Mouse (Mus musculus) bone marrow, adult 2 months (tissue): Measurements from ENCODE around the gene Eef1e1. TPM values are rescaled to one million over a fixed set of nuclear protein-coding genes. Genes with fewer than 3 reads are reported as not detected.
"Not testable (repeated sequence)": the region's sequence is repeated elsewhere in the genome, so short reads cannot be mapped to it uniquely, and the experiment has no call there.

ENCODE experiments used
- H3K27ac ChIP-seq: fragments of 200-500 bp; 2 replicates; pipeline ENCODE4 v1.5.1; 2012; ENCODE audit warnings: low read depth, mild to moderate bottlenecking, control low read depth, inconsistent platforms, low read length; ENCODE audit not compliant: control insufficient read depth, poor library complexity, insufficient read depth
- H3K4me1 ChIP-seq: fragments of 200-500 bp; 2 replicates; pipeline ENCODE4 v1.6.1; 2011; ENCODE audit warnings: low read length; ENCODE audit not compliant: control insufficient read depth, insufficient read depth
- H3K4me3 ChIP-seq: fragments of 200-500 bp; replicated peaks from 2 replicates; pipeline ENCODE3; 2011; ENCODE audit warnings: mild to moderate bottlenecking, low read depth, low read length, control low read depth; ENCODE audit not compliant: control insufficient read depth
- CTCF ChIP-seq: fragments of 200-500 bp; IDR thresholded peaks from 2 replicates; pipeline ENCODE4 v1.5.1; 2011; ENCODE audit warnings: low read length, control low read depth; ENCODE audit not compliant: control insufficient read depth, insufficient read depth
- POLR2A ChIP-seq: fragments of 200-500 bp; IDR thresholded peaks from 2 replicates; pipeline ENCODE4 v1.6.1; 2011; ENCODE audit warnings: low read depth, mild to moderate bottlenecking, control low read depth, low read length, borderline replicate concordance; ENCODE audit not compliant: control insufficient read depth
- WGBS: fragments of 180-500 bp; shearing (Covaris S2); methylation state at CpG from one replicate; pipeline ENCODE4 v1.1.7; 2018; 5-methylcytosine and 5-hydroxymethylcytosine counted together
- polyA plus RNA-seq: library from polyadenylated mRNA; stranded (reverse); fragments of >200 nt; gene quantifications from 2 replicates; pipeline ENCODE4 v1.2.4, GENCODE M21; 2011; ENCODE audit warnings: low replicate concordance; ENCODE audit not compliant: missing spikeins, insufficient read depth, insufficient read length

Gene Eef1e1
- polyA plus RNA-seq, 1 experiment = 25.1 TPM

DNA sequence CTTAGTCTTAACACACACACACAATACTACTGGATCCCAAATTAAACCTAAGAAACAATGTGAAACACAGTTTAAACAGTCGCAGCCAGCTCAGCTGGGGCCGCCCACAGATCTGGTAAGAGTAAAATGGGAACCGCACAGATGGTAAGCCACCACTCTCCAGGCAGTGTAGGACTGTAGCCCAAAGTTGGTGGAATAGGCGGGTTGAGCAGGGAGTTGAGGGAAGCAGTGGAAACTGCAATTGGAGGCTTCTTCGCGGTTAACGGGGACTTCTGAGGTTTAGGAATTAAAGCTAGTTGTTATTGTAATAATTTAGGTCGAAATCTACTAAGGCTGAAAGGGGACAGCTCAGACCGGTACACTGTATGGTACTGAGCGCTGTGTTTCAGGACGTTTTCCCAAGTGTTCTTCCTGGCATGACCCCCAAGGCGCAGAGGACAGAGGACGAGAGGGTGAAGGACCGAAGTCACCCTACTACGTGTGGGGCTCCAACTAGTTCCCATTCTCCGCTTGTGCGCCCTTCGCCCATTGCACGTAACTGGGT is 24.5 kb downstream of the Eef1e1 start:
- WGBS = under 1% methylated on average over 19 of the region's 19 CpGs
- TF ChIP-seq POLR2A (no peak), CTCF (no peak)
- Histone ChIP-seq H3K4me3 (peak overlapping the region; percentile 67), H3K27ac (peak overlapping the region; percentile 89), H3K4me1 (no peaks in the 10 kb centered on the region; the same call in 1 of the 2 replicates)

DNA sequence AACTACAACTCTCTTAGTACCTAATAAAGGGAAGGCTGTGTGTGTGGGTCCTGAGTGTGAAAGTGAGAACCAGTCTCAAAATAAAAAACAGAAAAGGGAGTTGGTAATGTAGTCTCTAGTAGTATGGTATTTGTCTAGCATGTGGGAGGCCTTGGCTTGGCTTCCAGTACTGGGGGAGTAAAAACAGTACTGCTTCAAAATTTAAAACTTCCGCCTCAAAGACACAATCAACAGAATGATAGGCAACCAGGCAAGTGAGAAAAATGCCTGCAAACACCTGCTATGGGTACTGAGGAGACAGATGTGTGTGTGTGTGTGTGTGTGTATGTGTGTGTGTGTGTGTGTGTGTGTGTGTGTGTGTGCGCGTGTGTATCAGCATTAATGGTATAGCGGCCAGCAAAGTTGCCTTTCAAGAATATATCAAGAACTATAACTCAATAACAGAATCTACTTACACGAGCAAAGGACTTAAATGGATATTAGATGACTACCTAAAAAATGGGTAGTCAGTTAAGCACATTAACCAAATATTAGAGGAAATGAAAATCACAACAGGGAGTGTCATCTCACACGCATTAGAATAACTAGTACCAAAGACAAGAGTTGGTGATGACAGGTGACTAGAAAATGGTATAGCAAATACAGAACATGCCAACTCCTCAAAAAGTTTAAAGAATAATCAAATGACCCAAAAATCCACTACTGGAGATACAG is 25.4 kb downstream of the Eef1e1 start:
- WGBS = 76% methylated on average over 6 of the region's 6 CpGs
- Histone ChIP-seq H3K4me3 (no peak overlapping the region), H3K27ac (0 out of 2 replicates have a peak overlapping the region, but pooled peaks have one; percentile 41), H3K4me1 (no peaks in the 10 kb centered on the region; the same call in 1 of the 2 replicates)
- TF ChIP-seq POLR2A (no peak), CTCF (no peak)

DNA sequence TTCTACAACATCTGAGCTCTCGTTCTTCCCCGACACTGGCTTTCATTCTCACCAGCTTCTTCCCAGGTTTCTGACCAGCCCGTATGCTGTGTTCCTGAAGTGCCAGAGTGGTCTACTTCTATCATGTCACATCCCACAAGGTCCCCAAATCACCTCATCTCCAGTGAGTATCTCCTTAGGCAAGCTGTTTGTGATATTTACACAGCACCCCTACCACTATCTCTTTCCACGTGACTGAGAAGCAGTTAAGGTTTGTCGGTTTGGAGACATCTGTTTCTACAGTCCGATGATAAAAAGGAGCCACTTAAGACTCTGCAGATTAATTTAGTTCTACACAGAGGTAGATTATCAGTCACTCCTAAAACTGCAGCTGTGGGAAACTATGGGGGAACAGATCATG is 26.3 kb downstream of the Eef1e1 start:
- no peaks in the 10 kb centered on the region; the same call in 1 of the 2 replicates for H3K4me1 ChIP-seq
- WGBS = 60% methylated on average over 6 of the region's 6 CpGs
- TF ChIP-seq CTCF (no peak), POLR2A (no peak)
- no peak overlapping the region for H3K4me3 ChIP-seq
- H3K27ac ChIP-seq = peak overlapping the region; percentile 19; the same call in 1 of the 2 replicates

DNA sequence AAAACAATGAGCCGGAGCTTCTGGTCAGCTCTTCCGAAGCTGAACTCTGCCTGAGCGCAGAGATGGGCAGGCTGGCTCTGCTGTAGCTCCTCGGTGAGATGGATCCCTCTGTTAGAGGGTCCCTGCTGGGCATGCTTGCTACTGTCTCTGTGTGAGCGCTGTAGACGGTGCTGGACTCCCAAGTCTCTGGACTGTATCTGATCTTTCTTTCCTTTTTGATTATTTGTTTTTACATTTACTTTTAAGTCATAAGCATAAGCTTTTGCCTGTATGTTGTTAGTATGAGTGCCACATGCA is 32.7 kb downstream of the Eef1e1 start:
- TF ChIP-seq CTCF (no peak), POLR2A (no peak)
- WGBS = 60% methylated on average over 6 of the region's 6 CpGs
- Histone ChIP-seq H3K4me1 (no peaks in the 10 kb centered on the region), H3K27ac (no peak overlapping the region; the same call in 1 of the 2 replicates), H3K4me3 (no peak overlapping the region)

DNA sequence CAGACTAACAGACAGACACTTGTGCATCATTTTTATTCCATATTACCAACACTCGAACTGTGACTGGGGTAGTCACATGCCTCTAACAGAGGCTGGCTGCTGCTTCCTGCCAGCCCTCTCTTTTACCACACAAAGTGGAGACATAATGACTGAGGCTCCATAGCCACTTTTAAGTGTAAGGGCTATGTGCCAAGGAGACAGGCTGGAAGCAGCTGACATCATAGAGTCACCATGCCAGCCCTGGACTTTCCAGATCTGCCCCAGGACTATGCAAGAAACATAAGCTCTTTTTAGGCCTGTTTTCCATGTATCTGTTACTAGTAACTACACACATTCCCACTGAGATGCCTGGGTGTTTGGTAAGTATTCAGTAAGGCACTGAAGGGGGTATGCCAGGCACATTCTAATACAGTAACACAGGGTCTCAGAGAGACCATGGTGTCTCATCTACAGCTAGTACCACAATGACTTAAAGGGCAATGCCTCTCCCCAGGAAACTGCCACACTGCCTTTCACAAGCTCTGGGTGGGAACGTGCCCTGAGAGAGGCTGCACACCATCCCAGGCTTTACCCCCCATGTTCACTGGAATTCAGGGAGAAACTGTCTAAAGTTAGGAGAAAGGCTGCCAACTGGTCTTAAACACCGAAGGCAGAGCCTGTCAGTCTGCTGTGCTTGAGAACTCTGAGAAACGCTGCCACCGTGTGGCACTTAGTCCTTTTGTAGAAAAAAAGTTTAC is 33.2 kb downstream of the Eef1e1 start:
- Histone ChIP-seq H3K27ac (no peak overlapping the region; the same call in 1 of the 2 replicates), H3K4me3 (no peak overlapping the region), H3K4me1 (no peaks in the 10 kb centered on the region)
- 38% methylated on average over 5 of the region's 5 CpGs for WGBS
- TF ChIP-seq CTCF = no peak

DNA sequence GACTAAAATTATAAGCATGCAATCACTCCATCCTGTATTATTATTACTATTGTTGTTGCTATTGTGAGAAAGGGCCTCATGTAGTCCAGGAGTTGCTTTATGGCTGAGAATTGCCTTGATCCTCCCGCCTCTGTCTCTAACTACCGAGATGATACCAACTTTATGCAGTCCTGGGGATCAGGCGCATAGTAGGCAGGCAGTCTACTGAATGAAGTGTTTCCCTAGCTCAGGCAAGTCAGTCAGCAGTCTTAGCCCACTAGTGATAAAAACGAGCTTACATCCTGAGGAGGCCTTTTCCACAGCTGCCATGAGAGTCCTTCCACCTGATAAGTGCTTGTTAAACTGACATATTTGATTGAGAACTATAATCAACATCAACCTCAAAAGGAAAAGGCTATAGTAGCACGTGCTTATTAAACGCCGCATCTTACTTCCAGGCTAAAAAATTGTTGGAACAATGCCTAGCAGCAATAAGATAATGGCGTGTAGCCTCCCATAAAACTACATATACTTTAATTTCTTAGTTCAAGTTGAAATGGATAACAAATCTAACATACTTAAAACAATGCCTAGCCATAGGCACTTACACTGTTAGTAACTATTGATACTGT is 34.5 kb downstream of the Eef1e1 start:
- WGBS = 79% methylated on average over 8 of the region's 8 CpGs
- no peak for TF ChIP-seq CTCF
- TF ChIP-seq POLR2A = no peak
- no peak overlapping the region for H3K4me3 ChIP-seq
- no peaks in the 10 kb centered on the region for H3K4me1 ChIP-seq
- H3K27ac ChIP-seq = no peak overlapping the region

DNA sequence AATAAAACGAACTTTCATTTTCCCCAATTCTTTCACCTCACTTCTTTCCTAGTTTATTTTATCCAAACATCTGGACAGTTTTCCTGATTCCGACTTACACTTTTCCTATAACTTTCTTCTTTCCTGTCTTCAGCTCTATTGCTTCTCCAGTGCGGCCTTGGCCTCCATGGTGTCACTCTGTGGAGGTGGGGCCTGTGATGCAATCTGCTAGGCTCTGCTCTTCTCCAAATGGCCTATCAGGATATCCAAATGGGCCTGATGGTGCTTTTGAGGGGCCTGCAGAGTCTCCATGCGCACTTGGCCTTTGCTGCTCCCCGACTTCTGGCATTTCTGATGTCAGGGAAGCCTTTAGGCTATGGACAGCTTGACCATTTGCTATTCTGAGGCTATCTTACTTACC is 35.6 kb downstream of the Eef1e1 start:
- Histone ChIP-seq H3K4me3 (no peak overlapping the region), H3K27ac (no peak overlapping the region), H3K4me1 (no peaks in the 10 kb centered on the region)
- WGBS = 86% methylated on average over 5 of the region's 5 CpGs
- TF ChIP-seq CTCF = no peak

DNA sequence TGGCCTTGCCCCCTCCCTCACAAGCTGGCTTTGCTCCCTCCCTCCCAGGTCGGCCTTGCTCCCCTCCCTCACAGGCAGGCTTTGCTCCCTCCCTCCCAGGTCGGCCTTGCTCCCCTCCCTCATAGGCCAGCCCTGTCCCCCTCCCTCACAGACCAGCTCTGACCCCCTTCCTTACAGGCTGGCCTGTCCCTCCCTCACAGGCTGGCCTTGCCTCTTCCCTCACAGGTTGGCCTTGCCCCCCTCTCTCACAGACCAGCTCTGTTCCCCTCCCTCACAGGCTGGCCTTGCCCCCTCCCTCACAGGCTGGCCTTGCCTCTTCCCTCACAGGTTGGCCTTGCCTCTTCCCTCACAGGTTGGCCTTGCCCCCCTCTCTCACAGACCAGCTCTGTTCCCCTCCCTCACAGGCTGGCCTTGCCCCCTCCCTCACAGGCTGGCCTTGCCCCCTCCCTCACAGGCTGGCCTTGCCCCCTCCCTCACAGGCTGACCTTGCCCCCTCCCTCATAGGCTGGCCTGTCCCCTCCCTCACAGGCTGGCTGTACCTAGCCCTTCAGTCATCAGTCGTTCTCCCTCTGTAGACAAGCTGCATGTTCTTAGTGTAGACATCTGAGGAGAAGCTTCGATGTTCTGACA is 40.7 kb downstream of the Eef1e1 start:
- H3K4me1 ChIP-seq, H3K4me3 ChIP-seq, H3K27ac ChIP-seq: not testable (repeated sequence)
- 82% methylated on average over 4 of the region's 4 CpGs for WGBS
